Mouse (Mus musculus) bone marrow, adult 2 months (tissue): Measurements from ENCODE around the gene Bpifb1.

Experiments
- CTCF ChIP-seq: fragments of 200-500 bp; IDR thresholded peaks from 2 replicates; pipeline ENCODE4 v1.5.1; 2011; ENCODE audit warnings: low read length, control low read depth; ENCODE audit not compliant: control insufficient read depth, insufficient read depth
- POLR2A ChIP-seq: fragments of 200-500 bp; IDR thresholded peaks from 2 replicates; pipeline ENCODE4 v1.6.1; 2011; ENCODE audit warnings: low read depth, mild to moderate bottlenecking, control low read depth, low read length, borderline replicate concordance; ENCODE audit not compliant: control insufficient read depth

- TF ChIP-seq POLR2A (no peak), CTCF (no peak)
Measured at GRCm38 (mm10) chr2:154245322-154245721, 54.7 kb downstream of the Bpifb1 start.
